Mouse (Mus musculus): Measurements from ENCODE around the gene Lat2. TPM values are rescaled to one million over a fixed set of nuclear protein-coding genes. Genes with fewer than 3 reads are reported as not detected.
"Not testable (repeated sequence)": the region's sequence is repeated elsewhere in the genome, so short reads cannot be mapped to it uniquely, and the experiment has no call there.

Gene Lat2
- total RNA-seq (2021) = 1 to 10 TPM; 1.5 to 2.0 TPM
- long read RNA-seq, experiment 1 = 0 reads
- long read RNA-seq, experiment 2 = 0 reads

GRCm38 (mm10) chr5:134614802-134615201 lies at the start of gene Lat2:
Gene Lat2 (minus strand): TSS chr5:134615025.
- peak in 1 of 2 experiments; percentile 16 for DNase-seq (ENCODE audit: low spot score in 2 of 2)
- intact Hi-C loops (cut with DNase I) = no loop called here

DNA sequence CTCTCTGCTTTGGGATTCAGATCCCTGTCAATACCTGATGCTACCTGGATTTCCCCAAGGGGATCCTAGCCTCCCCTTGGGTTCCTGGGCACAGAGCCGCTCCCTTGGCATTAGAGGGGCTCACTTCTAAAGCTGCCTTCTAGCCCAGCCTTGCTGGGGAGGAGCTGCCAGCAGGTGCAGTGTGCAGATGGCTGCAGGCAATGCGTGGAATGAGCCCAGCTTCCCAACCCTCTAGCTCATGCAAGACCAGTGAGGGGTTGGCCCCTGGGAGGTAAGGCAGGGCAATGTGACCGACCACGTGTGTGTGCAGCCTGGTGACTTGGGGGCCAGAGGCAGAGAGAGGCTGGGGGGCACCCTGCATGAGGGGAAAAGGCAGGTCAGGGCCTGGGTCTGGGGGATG lies 41.9 kb upstream of the Lat2 start:
- no peak for DNase-seq (ENCODE audit: low spot score in 2 of 2)
- intact Hi-C loops (cut with DNase I) = loop anchor here (10.0 kb wide), 1 partner anchor 248 kb away; the partner anchor contains the start of gene Tmem270

GRCm38 (mm10) chr5:134652015-134652414 lies 37.2 kb upstream of the Lat2 start:
- peak; percentile 40 to 47 for DNase-seq (ENCODE audit: low spot score in 2 of 2)
- intact Hi-C loops (cut with DNase I) = loop anchor here (10.0 kb wide), 1 partner anchor 253 kb away; the partner anchor contains the start of gene Tmem270

DNA sequence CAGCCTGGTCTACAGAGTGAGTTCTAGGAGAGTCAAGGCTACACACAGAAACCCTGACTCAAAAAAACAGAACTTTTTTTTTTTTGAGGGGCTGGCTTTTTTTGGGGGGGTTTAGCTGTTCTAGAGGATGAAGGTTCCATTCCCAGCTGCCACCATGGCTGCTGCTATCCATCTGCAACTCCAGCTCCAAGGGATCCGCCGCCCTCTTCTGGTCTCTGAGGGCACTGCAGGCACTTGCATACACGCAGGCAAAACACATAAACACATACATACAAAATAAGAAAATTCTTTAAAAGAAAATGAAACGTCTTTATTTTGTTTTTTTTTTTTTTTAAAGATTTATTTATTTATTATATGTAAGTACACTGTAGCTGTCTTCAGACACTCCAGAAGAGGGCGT lies 36.1 kb upstream of the Lat2 start:
- no peak for DNase-seq (ENCODE audit: low spot score in 2 of 2)

DNA sequence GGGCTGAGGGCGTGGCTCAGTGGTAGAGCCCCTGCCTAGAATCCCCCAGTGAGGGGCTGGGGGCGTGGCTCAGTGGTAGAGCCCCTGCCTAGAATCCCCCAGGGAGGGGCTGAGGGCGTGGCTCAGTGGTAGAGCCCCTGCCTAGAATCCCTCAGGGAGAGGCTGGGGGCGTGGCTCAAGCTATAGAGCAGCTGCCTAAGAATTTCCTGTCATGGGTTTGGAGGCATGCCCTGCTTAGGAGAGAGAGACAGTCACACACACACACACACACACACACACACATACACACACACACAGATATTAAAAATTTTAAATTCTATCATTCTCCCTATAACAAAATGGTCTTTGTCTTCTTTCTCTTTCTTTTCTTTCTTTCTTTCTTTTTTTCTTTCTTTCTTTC lies 34.2 kb upstream of the Lat2 start:
- intact Hi-C loops (cut with DNase I); DNase-seq (ENCODE audit: low spot score in 2 of 2): not testable (repeated sequence)

More for the DNA sequence above, 36.1 kb upstream of the Lat2 start:
- intact Hi-C loops (cut with DNase I) = loop anchor here (10.0 kb wide), 1 partner anchor 254 kb away; the partner anchor contains the start of gene Tmem270

- DNase-seq (ENCODE audit: low spot score in 2 of 2) = no peak
- intact Hi-C loops (cut with DNase I) = no loop called here
Observed at GRCm38 (mm10) chr5:134647394-134647793, 32.6 kb upstream of the Lat2 start.

DNA sequence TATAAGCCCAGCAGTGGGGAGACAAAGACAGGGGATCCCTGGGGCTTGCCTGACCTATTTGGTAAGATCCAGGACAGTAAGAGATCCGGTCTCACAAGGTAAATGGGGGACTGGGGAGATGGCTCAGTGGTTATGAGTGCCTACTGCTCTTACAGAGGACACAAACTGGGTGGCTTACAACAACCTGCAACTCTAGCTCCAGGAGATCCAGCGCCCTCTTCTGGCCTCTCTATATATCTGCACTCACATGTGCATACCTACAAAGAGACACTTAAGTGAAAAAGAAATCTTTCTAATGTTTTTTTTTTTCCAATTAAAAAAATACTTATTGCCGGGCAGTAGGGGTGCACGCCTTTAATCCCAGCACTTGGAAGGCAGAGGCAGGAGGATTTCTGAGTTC lies 31.6 kb upstream of the Lat2 start:
- intact Hi-C loops (cut with DNase I) = no loop called here
- DNase-seq (ENCODE audit: low spot score in 2 of 2) = no peak

GRCm38 (mm10) chr5:134644643-134645118 lies 29.9 kb upstream of the Lat2 start:
- peak in 1 of 2 experiments; percentile 42 for DNase-seq (ENCODE audit: low spot score in 2 of 2)
- intact Hi-C loops (cut with DNase I) = loop anchor here (5.0 kb wide), 1 partner anchor 33 kb away; no protein-coding TSS in a partner anchor

GRCm38 (mm10) chr5:134644121-134644520 lies 29.3 kb upstream of the Lat2 start:
- no peak for DNase-seq (ENCODE audit: low spot score in 2 of 2)
- intact Hi-C loops (cut with DNase I) = loop anchor here (5.0 kb wide), 1 partner anchor 33 kb away; no protein-coding TSS in a partner anchor

DNA sequence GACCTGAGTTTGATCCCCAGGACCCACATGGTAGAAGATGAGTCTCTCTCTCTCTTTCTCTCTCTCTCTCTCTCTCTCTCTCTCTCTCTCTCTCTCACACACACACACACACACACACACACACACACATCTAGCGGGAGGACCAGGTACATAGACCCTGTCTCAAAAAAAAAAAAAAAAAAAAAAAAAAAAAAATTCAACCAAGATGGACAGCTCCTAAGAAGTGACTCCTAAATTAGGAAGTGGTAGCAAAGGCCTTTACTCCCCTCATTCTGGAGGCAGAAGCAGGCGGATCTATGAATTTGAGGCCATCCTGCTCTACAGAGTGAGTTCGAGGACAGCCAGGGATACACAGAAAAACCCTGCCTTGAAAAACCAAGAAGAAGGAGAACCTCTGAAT lies 25.5 kb upstream of the Lat2 start:
- intact Hi-C loops (cut with DNase I) = loop anchor here (5.0 kb wide), 1 partner anchor 37 kb away; no protein-coding TSS in a partner anchor
- DNase-seq (ENCODE audit: low spot score in 2 of 2) = no peak

GRCm38 (mm10) chr5:134639269-134639682 lies 24.5 kb upstream of the Lat2 start, which contains the start of gene Eif4h:
Gene Eif4h (minus strand): TSS chr5:134639490.
- intact Hi-C loops (cut with DNase I) = no loop called here
- peak; percentile 97 for DNase-seq (ENCODE audit: low spot score in 2 of 2)

DNA sequence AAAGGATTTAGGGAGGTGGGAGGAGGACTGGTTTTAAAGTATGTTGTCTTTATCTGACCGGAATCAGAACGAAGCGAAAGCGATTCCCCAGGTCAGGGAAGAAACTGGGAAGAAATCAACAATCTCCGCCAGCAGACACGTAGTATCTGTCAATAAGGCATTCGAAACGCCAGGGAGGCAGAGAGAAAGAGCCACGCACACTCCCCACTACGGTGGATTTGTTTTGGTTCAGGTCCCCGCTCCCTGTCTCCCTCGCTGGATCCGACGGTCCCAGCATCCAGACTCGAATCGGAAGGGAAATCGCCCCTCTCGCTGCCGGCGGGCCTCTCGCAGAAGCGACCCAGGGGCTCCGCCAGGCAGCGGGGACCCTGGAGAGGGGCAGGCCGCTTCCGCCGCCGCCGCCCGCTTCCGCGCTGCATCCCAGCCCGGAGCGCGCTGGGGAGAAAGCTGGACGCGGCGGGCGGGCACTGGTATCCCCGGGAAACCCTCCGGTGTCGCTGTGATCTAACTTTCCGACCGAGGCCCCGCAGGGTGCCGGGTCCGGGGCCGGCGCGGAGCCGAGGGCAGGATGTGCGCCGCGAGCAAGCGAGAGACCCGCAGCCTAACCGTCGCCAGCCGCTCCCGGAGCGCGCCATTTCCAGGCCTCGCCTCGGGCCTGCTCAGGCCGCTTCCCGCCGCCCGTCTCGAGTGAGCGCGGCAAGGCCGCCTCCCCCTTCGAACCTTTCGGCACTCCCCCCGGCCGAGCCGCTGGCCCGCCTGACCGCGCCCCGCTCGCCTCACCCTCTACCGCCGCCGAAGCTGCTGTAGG lies 23.8 kb upstream of the Lat2 start:
- peak in 1 of 2 experiments; percentile 54 for DNase-seq (ENCODE audit: low spot score in 2 of 2)
- intact Hi-C loops (cut with DNase I) = no loop called here

- no peak for DNase-seq (ENCODE audit: low spot score in 2 of 2)
- intact Hi-C loops (cut with DNase I) = no loop called here
Observed at GRCm38 (mm10) chr5:134637820-134638367, 23.1 kb upstream of the Lat2 start.

GRCm38 (mm10) chr5:134632841-134633240 lies 18.0 kb upstream of the Lat2 start:
- DNase-seq (ENCODE audit: low spot score in 2 of 2) = no peak
- intact Hi-C loops (cut with DNase I) = no loop called here

DNA sequence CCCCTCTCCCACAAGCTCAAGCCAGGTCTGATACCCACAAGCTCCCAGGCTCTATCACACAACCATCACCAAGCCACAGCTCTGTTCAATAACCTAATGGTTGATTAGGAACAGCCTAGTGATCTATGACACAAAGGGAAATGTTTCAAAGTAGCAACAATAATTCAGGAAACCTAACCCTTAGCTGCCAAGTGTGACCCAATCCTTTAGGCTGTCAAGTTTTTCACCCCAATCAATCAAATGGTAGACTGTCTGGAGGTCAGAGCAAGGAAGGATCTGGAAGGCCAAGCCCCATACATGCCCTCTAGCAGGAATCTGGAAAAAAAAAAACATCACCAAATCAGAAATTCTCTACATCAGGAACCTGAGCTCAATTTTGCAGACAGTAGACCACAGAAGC lies 16.0 kb upstream of the Lat2 start:
- intact Hi-C loops (cut with DNase I) = no loop called here
- no peak for DNase-seq (ENCODE audit: low spot score in 2 of 2)

- no peak for DNase-seq (ENCODE audit: low spot score in 2 of 2)
- intact Hi-C loops (cut with DNase I) = loop anchor here (5.0 kb wide), 1 partner anchor 63 kb away; no protein-coding TSS in a partner anchor
Observed at GRCm38 (mm10) chr5:134629508-134629907, 14.7 kb upstream of the Lat2 start.

DNA sequence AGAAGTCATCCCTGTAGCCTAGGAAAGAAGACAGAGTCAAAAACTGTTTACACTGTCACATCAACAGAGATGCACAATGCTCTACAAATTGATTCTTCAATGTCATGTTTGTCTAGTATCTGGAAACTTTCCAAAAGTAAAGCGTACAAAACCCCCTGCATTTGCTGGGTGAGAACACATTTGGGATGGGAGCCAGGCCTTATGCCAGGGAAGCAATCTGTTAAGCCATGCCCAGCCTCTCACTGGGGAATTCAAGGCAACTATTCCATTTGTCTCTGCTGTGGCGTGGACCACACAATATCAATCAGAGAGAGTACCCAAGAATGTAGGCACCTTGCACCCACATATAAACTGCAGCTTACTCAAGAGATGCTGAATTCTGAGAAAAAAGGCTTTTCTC lies 7.2 kb upstream of the Lat2 start:
- intact Hi-C loops (cut with DNase I) = no loop called here

GRCm38 (mm10) chr5:134621099-134621640 lies 6.3 kb upstream of the Lat2 start:
- intact Hi-C loops (cut with DNase I) = no loop called here
- no peak for DNase-seq (ENCODE audit: low spot score in 2 of 2)

More for the DNA sequence above, 7.2 kb upstream of the Lat2 start:
- DNase-seq (ENCODE audit: low spot score in 2 of 2) = peak; percentile 55 to 77

- intact Hi-C loops (cut with DNase I) = no loop called here
- DNase-seq (ENCODE audit: low spot score in 2 of 2) = no peak
Observed at GRCm38 (mm10) chr5:134620457-134620856, 5.6 kb upstream of the Lat2 start.

- intact Hi-C loops (cut with DNase I) = no loop called here
Observed at GRCm38 (mm10) chr5:134617071-134617470, 2.2 kb upstream of the Lat2 start.

More at GRCm38 (mm10) chr5:134617071-134617470, 2.2 kb upstream of the Lat2 start:
- DNase-seq (ENCODE audit: low spot score in 2 of 2) = peak; percentile 42 to 63
